Mouse (Mus musculus): ENCODE measurements around the gene 1700003E16Rik.

Gene 1700003E16Rik

DNA sequence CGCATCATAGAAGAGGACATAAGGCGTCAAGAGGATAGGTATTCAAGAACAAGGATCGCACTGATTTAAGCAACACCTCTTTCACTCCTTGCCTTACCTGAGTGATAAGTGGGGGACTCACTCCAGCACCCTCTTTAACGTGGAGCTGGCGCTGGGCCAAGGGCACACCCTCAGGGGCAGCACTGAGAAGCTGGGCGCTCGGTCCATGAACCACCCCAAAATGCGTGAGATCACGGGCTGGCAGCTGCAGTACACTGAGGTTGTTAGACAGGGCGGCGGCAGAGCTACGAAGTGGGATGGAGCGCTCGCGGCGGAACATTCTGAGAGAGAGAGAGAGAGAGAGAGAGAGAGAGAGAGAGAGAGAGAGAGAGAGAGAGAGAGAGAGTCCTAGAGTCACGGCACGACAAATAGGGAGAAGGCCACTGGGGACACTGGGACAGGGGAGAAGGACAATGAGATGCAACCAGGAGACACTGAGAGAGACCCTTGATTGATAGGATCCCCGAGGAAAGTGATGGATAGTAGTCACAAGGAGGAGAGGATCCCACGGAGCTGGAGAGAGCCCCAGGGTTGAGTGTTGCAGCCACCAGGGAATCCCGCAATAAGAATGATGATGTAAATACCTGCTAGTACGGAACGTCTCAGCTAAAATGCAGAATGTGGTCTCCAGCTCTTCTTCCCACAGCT, 509 bp upstream of the 1700003E16Rik start:
- no peak for DNase-seq (ENCODE audit: low read depth in 2 of 2, low spot score in 2 of 2)

DNA sequence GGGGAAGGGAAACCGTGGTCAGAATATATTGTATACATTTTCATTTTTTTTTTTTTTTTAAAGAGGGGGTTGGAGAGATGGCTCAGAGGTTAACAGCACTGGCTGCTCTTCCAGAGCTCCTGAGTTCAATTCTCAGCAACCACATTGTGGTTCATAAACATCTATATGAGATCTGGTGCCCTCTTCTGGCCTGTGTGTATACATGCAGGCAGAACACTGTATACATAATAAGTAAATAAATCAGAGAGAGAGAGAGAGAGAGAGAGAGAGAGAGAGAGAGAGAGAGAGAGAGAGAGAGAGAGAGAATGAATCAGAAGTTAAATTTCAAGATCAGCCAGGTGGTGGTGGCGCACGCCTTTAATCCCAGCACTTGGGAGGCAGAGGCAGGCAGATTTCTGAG, 3.3 kb downstream of the 1700003E16Rik start:
- DNase-seq (ENCODE audit: low read depth in 2 of 2, low spot score in 2 of 2) = peak; percentile 32 to 46

DNA sequence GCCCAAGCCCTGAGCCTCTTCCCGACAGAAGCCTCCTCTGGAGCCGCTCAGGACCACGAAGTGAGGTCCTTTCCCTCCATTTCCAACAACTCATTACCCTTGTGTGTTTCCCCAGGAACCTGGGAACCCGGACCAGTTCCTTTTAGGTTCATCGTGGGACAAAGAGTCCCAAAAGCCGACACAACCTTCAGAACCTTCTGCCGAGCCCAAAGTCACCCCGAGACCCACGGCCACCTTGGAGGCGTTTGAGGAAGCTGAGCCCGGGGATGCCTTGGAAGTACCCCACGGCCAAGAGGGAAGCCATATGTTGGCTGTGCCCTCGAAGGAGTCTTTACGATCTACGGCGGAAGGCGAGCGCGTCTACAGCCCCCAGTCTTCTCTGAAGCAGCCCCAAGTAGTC, 5.2 kb downstream of the 1700003E16Rik start:
- no peak for DNase-seq (ENCODE audit: low read depth in 2 of 2, low spot score in 2 of 2)

DNA sequence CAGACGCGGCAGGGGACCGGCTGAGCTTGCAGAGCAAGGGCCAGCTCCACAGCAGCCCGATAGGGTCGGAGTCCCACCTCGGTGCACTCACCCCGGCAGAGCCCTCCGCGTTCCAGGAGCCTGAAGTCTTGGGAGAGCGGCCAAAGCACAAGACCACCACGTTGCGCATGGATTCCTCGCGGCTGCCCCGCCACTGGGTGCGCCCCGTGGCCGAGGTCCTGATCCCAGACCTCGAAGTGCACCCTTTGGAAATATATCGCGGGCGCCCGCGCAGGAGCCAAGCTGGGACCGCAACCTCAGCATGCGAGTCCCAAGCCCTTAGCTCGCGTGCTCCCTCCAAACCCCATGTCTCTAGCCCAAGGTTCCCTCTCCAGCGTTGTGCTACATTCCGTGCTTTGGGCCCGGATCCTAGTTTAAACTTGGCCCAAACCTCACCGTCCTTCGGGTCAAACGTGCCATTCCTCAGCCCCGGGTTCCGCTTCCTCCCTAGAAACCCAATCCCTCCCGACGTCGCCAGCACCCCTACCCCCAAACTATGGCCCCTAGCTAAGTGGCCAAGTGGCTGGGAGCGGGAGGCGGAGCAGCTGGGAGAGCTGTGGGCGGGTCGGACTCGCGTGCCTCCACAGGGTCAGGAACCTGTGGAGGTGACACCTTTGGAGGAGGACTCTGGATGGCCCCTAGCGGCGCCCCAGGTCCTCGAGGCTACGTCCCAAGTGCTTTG, 5.9 kb downstream of the 1700003E16Rik start:
- no peak for DNase-seq (ENCODE audit: low read depth in 2 of 2, low spot score in 2 of 2)

DNA sequence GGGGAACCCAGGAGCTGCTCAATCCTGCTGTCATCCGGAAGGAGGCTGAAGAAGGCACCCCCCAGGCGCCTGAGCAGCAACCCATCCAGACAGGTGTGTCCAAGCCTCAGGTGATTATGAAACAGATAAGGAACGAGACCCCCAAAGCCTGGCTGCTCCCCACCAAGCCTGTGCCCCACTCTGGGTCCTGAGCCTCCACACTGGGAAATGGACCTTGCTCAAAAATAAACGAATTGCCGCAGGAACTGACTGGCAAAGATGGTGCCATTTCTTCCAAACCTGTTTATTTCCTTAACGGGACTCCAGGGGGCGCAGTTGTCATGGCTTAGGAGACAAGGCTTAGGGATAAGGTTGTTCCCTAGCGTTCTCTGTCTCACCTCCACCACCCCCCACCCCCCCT, 6.5 kb downstream of the 1700003E16Rik start:
- peak; percentile 44 to 48 for DNase-seq (ENCODE audit: low read depth in 2 of 2, low spot score in 2 of 2)

DNA sequence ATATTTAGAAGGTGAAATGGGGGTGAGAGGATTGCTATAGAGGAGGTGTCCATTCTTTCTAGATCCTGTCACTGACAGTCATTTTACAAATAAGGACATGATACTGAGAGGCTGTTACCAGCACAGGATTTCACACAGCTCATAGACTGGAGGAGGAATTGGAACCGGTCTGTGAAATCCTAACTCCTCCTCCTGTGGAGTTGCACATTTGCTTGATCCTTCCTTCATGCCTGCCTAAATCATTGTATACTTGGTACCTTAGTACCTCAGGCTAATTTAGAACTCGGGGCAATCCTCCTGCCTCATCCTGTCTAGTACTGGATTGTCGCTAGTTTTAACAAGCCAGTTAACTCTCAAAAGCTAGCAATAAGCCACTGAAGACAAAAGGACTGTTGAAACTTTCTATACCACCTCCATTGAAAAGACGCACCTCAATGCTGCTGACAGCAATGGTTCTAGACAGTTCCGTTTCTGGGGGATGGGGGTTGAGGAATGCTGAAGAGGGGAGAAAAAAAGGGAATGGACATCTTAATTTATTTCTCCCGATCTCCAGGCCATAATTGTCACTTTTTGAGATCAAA, 8.9 kb downstream of the 1700003E16Rik start:
- DNase-seq (ENCODE audit: low read depth in 2 of 2, low spot score in 2 of 2) = no peak

DNA sequence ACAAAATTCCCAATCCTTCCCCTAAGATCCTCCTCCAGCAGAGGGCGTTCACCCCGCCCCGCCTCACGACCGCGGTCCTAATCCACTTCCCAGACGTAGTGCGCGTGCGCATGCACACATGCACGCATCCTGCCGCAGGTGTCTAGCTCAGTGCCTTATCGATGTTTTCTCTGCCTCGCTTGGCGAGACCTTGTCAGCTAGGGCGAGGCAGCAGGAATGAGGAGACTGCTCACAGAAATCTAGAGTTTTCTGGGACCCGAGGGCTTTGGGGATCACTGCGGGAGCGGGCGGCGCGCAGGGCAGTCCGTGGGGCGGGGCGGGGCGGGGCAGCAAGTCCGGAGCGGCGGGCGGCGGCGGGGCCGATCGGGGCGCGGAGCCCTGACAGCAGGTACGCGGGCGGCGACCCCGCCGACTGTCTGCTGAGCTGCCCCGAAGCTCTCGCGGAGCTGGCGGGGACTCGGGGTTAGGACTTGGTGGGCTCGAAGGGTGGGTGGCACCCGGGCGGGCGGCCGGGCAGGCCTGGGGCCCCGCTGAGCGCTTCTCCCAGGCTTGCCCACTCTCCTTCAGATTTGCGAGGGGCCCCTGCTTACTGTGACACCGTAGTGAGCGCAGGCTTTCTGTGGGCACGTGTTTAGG, 9.5 kb downstream of the 1700003E16Rik start, which contains the start of gene Dctn1:
Gene Dctn1, plus strand, starts transcription at position 314 of the 636 bp plus-strand sequence.
- peak; percentile 92 for DNase-seq (ENCODE audit: low read depth in 2 of 2, low spot score in 2 of 2)

DNA sequence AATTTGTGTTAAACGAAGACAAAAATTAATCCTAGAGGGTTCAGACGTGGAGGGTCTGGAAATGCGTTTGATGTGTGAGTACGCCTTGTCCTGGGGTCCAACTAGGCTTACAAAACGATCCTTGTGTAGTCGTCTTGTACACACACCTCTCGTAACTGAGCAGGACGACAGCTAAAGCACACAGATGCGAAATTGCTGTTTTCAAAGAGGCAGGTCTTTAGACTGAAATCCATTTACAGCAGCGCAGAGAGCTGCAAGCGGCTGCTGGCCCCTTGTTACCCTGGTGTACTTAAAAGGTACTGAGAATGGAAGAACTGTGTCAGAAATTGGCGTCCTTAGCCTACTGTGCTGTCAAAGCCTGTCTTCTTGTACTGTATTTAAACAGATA, 10.0 kb downstream of the 1700003E16Rik start:
- peak in 1 of 2 experiments; percentile 24 for DNase-seq (ENCODE audit: low read depth in 2 of 2, low spot score in 2 of 2)

DNA sequence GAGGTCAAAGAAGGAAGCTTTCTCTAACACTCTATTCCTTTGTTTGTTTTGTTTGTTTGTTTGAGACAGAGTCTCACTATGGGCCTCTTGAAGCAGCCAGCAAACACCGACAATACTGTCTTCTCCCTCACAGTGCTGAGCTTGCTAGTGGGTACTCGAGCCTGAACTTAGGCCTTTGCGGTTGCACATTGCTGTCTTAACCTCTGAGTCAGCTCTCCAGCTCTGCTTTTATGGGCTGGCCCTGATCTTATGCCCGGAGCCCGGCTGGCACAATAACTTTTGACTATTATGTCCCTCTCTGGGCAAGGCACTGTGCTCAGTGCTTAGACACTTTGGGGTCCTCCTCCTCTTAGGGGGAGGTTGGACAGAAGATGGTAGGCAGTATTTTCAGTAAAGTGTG, 13.7 kb downstream of the 1700003E16Rik start:
- DNase-seq (ENCODE audit: low read depth in 2 of 2, low spot score in 2 of 2) = no peak

DNA sequence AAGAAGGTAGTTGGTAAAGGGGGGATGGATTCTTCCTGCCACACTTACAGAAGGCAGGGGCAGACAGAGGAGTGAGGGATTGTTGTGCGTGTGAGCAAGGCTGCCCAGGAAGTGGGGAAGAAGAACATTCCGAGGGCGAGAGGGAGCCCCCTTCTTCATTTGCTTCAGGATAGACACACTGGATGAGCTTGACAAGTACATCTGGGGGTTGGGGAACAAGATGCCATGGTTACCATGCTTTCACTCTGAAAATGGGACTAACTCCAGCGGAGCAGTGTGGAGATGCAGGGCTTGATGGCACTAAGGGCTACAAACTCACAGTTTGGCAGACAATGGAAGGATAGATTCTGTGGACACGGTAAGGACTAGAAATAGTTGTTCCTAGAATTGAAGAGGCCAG, 14.9 kb downstream of the 1700003E16Rik start:
- DNase-seq (ENCODE audit: low read depth in 2 of 2, low spot score in 2 of 2) = no peak

DNA sequence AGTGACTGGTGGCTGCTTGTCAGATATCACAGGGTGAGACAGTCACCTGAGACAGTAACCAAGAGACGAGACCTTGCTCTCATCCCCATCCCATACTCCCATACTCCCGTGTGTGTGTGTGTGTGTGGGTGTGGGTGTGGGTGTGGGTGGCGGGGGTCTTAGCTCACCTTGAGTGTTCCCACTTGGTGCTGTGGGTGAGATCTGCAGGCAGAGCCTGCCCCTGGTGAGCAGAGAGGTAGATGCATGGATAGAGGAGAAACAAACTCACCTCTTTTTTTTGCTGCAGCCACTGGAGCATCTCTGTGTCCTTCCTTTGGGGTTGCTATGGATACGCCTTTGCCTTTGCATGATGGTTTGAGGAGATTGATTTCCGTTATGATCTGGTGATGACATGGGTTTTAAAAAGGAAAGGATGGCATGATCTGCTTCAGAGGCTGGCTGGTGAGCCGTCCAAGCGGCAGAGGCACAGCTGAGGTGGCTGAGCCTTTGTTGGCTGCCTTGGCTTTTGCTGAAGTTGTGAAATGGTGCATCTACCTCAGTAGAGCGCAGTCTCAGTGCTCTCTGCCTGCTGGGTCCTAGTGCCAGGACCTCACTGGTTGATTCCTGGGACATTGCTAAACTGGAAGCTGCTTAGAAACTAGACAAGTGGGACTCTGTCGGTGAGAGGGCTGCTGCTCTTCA, 16.2 kb downstream of the 1700003E16Rik start:
- DNase-seq (ENCODE audit: low read depth in 2 of 2, low spot score in 2 of 2) = no peak

DNA sequence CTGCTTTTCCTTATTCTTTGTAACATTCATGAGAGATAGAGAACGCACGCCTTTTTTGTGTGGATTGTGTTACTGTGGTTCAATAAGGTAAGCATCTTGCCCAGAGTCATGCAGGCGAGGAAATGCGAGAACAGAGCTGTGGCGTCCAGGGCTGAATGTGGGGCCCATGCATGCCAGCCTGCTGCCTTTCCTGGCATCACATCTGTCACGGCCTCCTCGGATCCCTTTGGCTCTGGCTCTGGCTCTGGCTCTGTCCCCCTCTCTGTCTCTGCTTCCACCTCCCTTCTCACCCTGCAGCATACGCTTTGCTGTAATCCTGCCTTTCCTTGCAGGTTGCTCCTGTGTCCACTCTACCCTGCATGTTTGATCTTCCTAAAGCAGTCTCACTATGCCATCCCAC, 19.8 kb downstream of the 1700003E16Rik start:
- DNase-seq (ENCODE audit: low read depth in 2 of 2, low spot score in 2 of 2) = no peak

DNA sequence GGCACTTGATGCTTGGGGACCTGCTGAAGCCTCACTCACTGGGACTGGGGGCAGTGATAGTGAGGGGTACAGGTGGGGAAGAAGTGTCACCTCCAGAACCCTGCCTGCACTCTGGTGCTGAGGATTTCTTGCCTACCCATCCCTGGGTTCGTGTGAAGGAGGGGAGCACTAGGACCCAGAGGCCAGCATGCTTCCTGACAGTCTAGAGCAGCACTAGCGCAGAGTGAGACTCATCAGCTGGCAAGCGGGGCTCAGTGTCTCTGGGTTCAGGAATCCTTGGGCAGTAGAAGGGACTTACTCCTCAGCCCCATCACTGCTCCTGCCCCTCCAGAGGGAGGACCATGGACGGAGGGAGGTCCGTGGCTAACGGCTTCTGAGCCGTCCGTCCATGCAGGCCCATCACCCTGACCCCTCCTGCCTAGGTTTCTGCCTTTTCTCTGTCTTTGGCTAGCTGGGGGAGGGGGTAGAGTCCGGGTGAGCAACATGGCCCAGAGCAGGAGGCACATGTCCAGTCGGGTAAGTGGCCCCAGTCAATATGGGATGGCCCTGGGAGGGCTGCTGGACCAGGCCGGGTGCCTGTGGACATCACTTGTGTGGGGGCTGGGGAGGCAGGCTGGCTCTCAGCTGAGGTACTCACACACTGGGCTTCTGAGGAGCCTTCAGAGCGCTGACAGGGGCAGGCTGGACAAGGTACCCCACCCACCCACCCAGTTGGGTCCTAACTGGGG, 23.4 kb downstream of the 1700003E16Rik start:
- no peak for DNase-seq (ENCODE audit: low read depth in 2 of 2, low spot score in 2 of 2)

DNA sequence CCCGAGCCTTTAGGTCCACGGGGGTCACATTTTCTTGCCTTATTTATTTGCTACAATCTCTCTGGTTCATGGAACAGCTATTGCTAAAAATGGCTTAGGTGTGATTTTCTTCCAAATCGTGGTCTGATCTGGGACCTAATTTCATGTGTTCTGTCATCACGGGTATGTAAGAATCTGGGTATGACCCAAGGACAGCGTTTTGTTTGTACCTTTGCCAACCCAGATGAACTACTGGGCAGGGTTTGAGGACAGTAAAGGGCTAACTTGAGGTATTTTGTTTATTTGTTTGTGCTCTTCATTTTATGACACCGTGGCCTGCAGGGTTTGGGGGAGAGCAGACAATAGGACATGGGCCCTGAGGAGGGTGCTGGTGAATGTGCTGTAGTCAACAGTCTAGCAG, 24.4 kb downstream of the 1700003E16Rik start:
- DNase-seq (ENCODE audit: low read depth in 2 of 2, low spot score in 2 of 2) = no peak

DNA sequence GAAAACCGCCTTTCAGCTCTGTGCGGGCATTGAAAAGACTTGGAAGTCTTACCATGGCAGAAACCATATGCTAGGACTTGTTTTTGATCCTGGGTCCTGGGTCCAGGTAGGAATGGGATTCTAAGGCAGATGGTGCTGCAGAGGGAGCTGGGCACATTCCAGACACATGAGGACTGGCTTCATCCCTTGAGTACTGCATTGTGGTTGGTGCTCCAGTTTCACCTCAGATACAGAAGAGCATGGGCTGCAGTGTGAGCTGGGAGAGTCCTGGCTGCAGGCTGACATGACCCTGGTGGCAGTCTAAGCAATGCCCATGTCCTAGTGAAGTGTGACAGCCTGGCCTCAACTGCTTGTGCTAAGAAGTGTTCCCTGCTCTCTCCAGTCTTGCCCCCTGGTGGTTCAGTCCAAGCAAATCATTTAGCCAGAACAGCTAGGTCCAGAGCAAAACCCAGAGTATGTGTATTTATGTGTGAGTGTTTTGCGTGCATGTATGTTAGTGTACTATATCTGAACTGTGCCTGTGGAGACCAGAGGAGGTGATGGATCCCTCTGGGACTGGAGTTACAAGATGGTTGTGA, 28.7 kb downstream of the 1700003E16Rik start:
- DNase-seq (ENCODE audit: low read depth in 2 of 2, low spot score in 2 of 2) = no peak

DNA sequence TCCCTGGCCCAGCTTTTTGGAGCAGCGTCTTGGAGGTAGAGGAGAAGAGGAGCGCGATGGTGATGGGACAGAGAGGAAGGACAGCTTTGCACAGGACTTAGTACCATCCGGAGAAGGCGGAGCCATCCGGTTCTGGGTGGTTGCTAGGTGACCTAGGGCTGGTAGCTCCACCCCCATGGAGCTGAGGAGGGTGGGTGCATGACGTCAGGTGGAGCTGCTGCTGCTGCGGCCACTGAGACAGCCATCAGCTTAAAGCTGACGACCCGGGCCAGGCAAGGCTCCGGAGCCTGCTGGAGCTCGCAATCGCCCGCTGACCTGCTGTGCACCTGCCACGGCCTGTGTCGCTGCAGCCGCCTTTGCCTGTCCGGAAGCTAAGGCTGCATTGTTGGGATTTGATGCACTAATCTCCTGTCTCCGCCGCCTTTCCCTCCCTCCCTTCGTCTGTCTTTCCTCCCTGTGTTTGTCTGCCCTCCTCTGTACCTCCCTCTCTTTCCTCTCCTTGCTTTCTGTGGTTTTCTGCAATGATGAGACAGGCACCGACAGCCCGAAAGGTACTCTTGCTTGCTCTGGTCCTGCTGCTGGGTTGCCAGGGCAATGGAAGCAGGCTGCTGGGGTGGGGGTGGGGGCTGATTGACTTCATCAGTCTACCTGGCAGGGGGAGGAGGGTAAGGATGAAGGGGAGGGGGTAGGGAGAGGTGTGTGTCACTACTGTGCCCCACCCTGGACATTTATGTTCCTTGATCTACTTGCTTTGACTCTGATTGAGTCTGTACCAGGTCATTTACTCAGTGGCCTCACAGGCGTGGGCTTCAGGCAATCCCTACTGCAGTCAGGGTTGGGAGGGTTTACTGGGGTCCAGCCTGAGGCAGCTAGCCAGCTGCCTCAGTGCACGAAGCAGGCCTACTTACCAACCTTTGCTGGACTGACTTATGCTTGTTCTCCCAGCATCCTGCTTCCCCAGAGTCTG, 30.0 kb downstream of the 1700003E16Rik start:
- peak in 1 of 2 experiments; percentile 28 for DNase-seq (ENCODE audit: low read depth in 2 of 2, low spot score in 2 of 2)

DNA sequence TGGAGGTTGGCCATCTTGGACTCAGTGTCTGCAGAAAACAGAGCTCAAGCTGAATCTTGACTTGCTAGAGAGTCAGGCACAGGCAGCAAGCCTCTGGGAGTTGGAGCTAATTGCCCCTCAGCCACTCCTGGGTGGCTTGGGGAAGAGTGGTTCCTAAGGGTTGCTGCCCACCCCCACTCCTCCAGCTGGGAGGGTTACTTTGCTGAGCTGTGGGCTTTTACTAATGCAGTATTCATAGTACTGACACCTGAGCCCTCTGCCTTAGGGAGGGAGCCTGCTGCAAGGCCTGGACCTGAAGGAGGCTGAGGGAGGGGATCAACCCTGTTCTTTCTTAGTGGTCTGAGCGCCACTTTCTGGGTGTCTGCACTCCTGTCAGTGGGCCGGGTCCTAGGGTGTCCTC, 30.7 kb downstream of the 1700003E16Rik start:
- no peak for DNase-seq (ENCODE audit: low read depth in 2 of 2, low spot score in 2 of 2)

DNA sequence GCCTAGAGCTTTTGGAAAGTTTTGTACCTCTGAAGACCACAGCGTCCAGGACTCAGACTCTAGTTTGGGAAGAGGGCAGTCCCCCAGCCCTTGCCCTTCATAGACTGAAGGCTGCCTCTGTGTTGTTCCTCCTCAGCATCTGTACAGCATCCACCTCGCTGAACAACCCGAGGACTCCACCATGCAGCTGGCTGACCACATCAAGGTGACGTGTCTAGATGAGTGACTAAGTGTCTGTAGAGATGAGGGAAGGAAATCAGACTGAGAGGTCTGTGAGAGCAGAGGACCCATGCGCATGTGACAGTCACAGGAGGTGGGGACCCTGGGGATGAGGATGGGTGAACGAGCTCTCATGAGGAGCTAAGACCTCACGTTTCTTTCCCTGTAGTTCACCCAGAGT, 37.4 kb downstream of the 1700003E16Rik start:
- no peak for DNase-seq (ENCODE audit: low read depth in 2 of 2, low spot score in 2 of 2)

DNA sequence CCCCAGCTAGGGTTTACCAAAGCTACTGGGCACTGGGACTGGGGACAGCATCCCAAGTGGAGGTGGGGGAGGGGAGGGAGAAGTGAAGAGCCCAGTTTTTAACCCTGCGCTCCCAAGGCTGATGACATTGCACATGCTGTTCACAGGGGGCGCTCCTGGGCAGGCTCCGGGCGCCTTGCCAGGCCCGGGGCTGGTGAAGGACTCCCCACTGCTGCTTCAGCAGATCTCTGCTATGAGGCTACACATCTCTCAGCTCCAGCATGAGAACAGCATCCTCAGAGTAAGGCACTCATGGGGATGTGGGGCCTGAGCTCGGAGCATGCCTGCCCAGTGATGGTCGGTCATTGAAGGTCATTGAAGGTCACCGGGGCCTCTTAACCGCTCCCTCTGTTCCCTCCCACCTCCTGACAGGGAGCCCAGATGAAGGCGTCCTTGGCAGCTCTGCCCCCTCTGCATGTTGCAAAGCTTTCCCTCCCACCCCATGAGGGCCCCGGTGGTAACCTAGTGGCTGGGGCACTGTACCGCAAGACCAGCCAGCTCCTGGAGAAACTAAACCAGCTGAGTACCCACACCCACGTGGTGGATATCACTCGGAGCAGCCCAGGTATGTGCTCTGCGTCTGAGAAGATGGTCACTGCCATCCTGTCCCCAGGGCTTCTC, 41.3 kb downstream of the 1700003E16Rik start:
- DNase-seq (ENCODE audit: low read depth in 2 of 2, low spot score in 2 of 2) = no peak

Data from CD8-positive naive resting alpha-beta T cell, adult 2 months (primary cell).